Mouse (Mus musculus) liver, embryonic 15.5 days (tissue): ENCODE data around the gene Igfbp7. TPM values are rescaled to one million over a fixed set of nuclear protein-coding genes. Genes with fewer than 3 reads are reported as not detected.

Experiments used
- ATAC-seq: fragments of 200-750 bp; cut with Nextera tagmentation; 2 replicates; pipeline ENCODE4 v1.8.0; 2017; ENCODE audit warnings: moderate number of reproducible peaks, mild to moderate bottlenecking, moderate library complexity; ENCODE audit not compliant: insufficient read depth
- H3K27ac ChIP-seq: fragments of 300-500 bp; sonication (generic); replicated peaks from 2 replicates; pipeline ENCODE4 v1.5.1; 2015; ENCODE audit warnings: mild to moderate bottlenecking, inconsistent platforms
- H3K27me3 ChIP-seq: fragments of 300-500 bp; sonication (generic); 2 replicates; pipeline ENCODE4 v1.6.1; 2015; ENCODE audit warnings: mild to moderate bottlenecking, inconsistent platforms
- H3K36me3 ChIP-seq: fragments of 300-500 bp; sonication (generic); replicated peaks from 2 replicates; pipeline ENCODE4 v1.6.1; 2015; ENCODE audit warnings: moderate library complexity, mild to moderate bottlenecking, inconsistent platforms
- H3K4me1 ChIP-seq: fragments of 300-500 bp; sonication (generic); replicated peaks from 2 replicates; pipeline ENCODE4 v1.6.1; 2015; ENCODE audit warnings: inconsistent platforms
- H3K4me2 ChIP-seq: fragments of 300-500 bp; sonication (generic); 2 replicates; pipeline ENCODE4 v1.6.1; 2015; ENCODE audit warnings: moderate library complexity, mild to moderate bottlenecking, inconsistent platforms
- H3K4me3 ChIP-seq: fragments of 300-500 bp; sonication (generic); replicated peaks from 2 replicates; pipeline ENCODE4 v1.5.1; 2015; ENCODE audit warnings: mild to moderate bottlenecking, inconsistent platforms
- H3K9ac ChIP-seq: fragments of 300-500 bp; sonication (generic); 2 replicates; pipeline ENCODE4 v1.6.1; 2015; ENCODE audit warnings: moderate library complexity, mild to moderate bottlenecking, inconsistent platforms
- H3K9me3 ChIP-seq: fragments of 300-500 bp; sonication (generic); replicated peaks from 2 replicates; pipeline ENCODE4 v1.6.1; 2016; ENCODE audit warnings: inconsistent platforms
- WGBS: fragments of 180-500 bp; shearing (Covaris S2); methylation state at CpG from one replicate; pipeline ENCODE4 v1.1.7; 2015; ENCODE audit warnings: mixed read lengths; ENCODE audit not compliant: insufficient replicate concordance; 5-methylcytosine and 5-hydroxymethylcytosine counted together
- polyA plus RNA-seq: library from polyadenylated mRNA; unstranded; fragments of >200 nt; fragmentation: Nextera tagmentation; extraction: Ambion mirVana; gene quantifications from 2 replicates; pipeline ENCODE4 v1.2.1, GENCODE M21; 2015

Gene Igfbp7
- polyA plus RNA-seq, 1 experiment from 2014 or later: 24.3 TPM

DNA sequence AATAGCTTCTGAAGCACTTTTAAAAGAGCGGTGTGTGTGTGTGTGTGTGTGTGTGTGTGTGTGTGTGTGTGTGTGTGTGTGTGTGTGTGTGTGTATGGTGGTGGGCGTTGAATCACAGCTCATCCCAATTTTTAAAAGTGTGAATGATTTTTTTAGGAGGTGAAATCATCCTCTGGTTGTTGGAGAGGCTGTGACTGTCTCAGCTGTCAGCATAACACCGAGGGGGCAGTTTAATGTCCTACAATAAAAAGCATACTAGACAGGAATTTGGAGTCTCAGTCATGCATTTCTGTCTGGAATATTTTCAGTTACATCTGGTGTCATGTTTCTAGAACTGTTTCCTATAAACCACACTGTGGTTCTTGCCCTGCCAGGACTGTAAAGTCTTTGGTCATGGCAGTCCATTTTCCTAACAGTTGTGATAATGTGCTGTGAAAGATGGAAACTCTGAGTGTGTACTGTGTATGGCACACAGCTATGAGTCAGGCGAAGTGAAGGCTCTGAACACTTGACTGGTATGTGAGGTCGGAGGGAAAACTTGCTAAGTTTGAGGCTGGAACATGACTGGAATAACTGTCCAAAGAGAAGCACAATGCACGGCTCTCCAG, 106.4 kb downstream of the Igfbp7 start:
- no peak for ATAC-seq
- no peak overlapping the region for H3K4me2 ChIP-seq
- no peaks in the 10 kb centered on the region for H3K4me1 ChIP-seq

GRCm38 (mm10) chr5:77299486-77299885, 108.4 kb downstream of the Igfbp7 start:
- Histone ChIP-seq H3K4me1 (no peaks in the 10 kb centered on the region), H3K9me3 (no peaks in the 10 kb centered on the region), H3K27ac (no peak overlapping the region), H3K36me3 (peaks cover 66% of the 10 kb centered on the region), H3K9ac (no peak overlapping the region), H3K27me3 (no peaks in the 10 kb centered on the region), H3K4me2 (no peak overlapping the region), H3K4me3 (no peak overlapping the region)
- ATAC-seq: no peak
- 68% methylated on average over 2 of the region's 2 CpGs for WGBS

More for the DNA sequence above, 106.4 kb downstream of the Igfbp7 start:
- Histone ChIP-seq H3K36me3 (peaks cover 66% of the 10 kb centered on the region), H3K9me3 (no peaks in the 10 kb centered on the region), H3K27ac (no peak overlapping the region), H3K27me3 (no peaks in the 10 kb centered on the region), H3K9ac (no peak overlapping the region), H3K4me3 (no peak overlapping the region)
- 72% methylated on average over 6 of the region's 6 CpGs for WGBS

Other genes with a start within 250 kb of the Igfbp7 start
- 0.21 TPM in 1 of 2 replicates, not detected in the other for gene Spink2, start 196.6 kb downstream of the Igfbp7 start, polyA plus RNA-seq
- gene Rest, start 142.6 kb downstream of the Igfbp7 start, polyA plus RNA-seq: 6.4 and 6.8 TPM in 2 replicates
- 18.1 and 18.2 TPM in 2 replicates for gene Noa1, start 98.0 kb downstream of the Igfbp7 start, polyA plus RNA-seq
- gene Polr2b, start 97.9 kb downstream of the Igfbp7 start, polyA plus RNA-seq: 24.9 and 26.0 TPM in 2 replicates